Mouse (Mus musculus) spleen, adult 2 months (tissue): ENCODE measurements at regions not wholly inside any gene's neighbourhood (a gene's known extent, or its start where the extent isn't known, plus 50 kb on each side); places are given as distances from the start of the nearest gene placed in this dataset.

ENCODE experiments used
- CTCF ChIP-seq: fragments of 200-500 bp; IDR thresholded peaks from 2 replicates; pipeline ENCODE4 v1.5.1; 2011; ENCODE audit warnings: mild to moderate bottlenecking, inconsistent platforms; ENCODE audit not compliant: insufficient read depth, insufficient read length, insufficient replicate concordance; ENCODE audit errors: extremely low read depth
- POLR2A ChIP-seq: fragments of 200-500 bp; IDR thresholded peaks from 2 replicates; pipeline ENCODE4 v1.6.1; 2011; ENCODE audit warnings: low read depth, low read length, inconsistent platforms

DNA sequence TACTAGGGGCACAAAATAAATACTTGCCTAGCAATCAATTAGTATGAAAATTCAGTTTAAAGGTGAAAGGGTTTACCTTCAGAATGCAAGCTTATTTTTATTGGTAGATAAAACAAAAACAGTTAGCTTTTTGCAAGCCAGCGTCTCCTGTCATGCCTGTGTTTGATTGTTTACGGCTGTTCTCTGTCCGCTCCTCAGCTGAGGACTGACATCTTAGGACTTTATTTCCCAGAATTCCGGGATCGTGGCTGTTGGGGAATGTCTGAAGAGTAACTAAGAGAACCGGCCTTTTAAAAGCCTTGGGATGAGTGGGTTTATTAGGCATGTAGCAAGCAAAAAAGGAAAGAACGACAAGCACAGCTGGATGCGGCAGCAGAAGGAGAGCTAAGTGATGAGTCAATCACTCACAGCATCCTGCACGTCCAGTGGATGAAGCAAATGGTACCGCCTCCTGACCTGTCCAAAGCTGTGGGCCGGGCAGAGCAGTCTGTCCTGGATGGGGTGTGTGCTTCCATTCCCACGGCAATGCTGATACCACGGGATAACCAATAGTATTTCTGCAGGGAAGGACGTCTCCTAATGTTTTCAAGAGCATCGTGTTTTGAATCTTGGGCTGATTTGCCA is 990.9 kb downstream of the Adgrl2 start:
- TF ChIP-seq POLR2A (no peak), CTCF (no peak)
